Comparison of ENCODE assay signal across 27 mouse cellular contexts in genomic region chr14:86063620-86063943, GRCm38 (mm10).
DNase-seq lines count a peak whose midpoint lies in the region; ATAC-seq and TF ChIP-seq lines count a peak whose summit lies in the region.
"Had no signal": no experiment of that assay in that cellular context is flagged by ENCODE, and none has a peak within 500 bp of the region (broad histone marks: within the 10 kb centered on the region; RNA-seq: fewer than 3 reads in every experiment).

No protein-coding gene starts in this region.

- no peak for TF ChIP-seq CTCF in lung, embryonic 14.5 days (IDR thresholded peaks at IDR 0.05; ENCODE audit: low read depth)
- no peak for TF ChIP-seq CTCF in lung, postnatal 0 days (IDR thresholded peaks at IDR 0.05)

- no peaks in the 10 kb centered on the region for H3K36me3 ChIP-seq in forebrain, embryonic 12.5 days (replicated peaks)
- H3K36me3 ChIP-seq in forebrain, embryonic 10.5 days (replicated peaks): no peaks in the 10 kb centered on the region
- no peaks in the 10 kb centered on the region for H3K36me3 ChIP-seq in lung, embryonic 14.5 days (ENCODE audit: insufficient read depth)
- no peaks in the 10 kb centered on the region for H3K36me3 ChIP-seq in lung, postnatal 0 days (ENCODE audit: insufficient read depth, low read length)
- no peaks in the 10 kb centered on the region for H3K36me3 ChIP-seq in forebrain, embryonic 14.5 days (ENCODE audit: control insufficient read depth, insufficient read depth, low read length)
- no peaks in the 10 kb centered on the region for H3K36me3 ChIP-seq in midbrain, embryonic 16.5 days (ENCODE audit: control insufficient read depth, insufficient read depth, low read length)
- no peaks in the 10 kb centered on the region for H3K36me3 ChIP-seq in heart, embryonic 11.5 days (ENCODE audit: control insufficient read depth, insufficient read depth, low read length)
- H3K36me3 ChIP-seq: G1E; heart, embryonic 12.5 days; kidney, embryonic 15.5 days; liver, embryonic 12.5 days had no signal

- H3K27ac ChIP-seq in forebrain, embryonic 12.5 days: no peak overlapping the region
- H3K27ac ChIP-seq in forebrain, embryonic 10.5 days: no peak overlapping the region
- no peak overlapping the region for H3K27ac ChIP-seq in lung, embryonic 14.5 days (ENCODE audit: low read depth)
- no peak overlapping the region for H3K27ac ChIP-seq in lung, postnatal 0 days (ENCODE audit: low read length)
- H3K27ac ChIP-seq in forebrain, embryonic 14.5 days (ENCODE audit: low read depth, low read length): no peak overlapping the region
- no peak overlapping the region for H3K27ac ChIP-seq in midbrain, embryonic 16.5 days (ENCODE audit: low read length)
- H3K27ac ChIP-seq in heart, embryonic 11.5 days (ENCODE audit: low read depth, low read length): no peak overlapping the region
- H3K27ac ChIP-seq: gastrocnemius, adult 2 months; kidney, embryonic 15.5 days; liver, embryonic 12.5 days; macrophage had no signal

- 0 out of 2 replicates have a peak, but pooled peaks have one; percentile 10 for ATAC-seq in forebrain, embryonic 12.5 days (ENCODE audit: low FRiP score)
- ATAC-seq in lung, embryonic 14.5 days (ENCODE audit: insufficient read depth): 0 out of 2 replicates have a peak, but pooled peaks have one; percentile 4
- no peak for ATAC-seq in lung, postnatal 0 days
- ATAC-seq in forebrain, embryonic 14.5 days: 0 out of 2 replicates have a peak, but pooled peaks have one; percentile 25
- ATAC-seq in midbrain, embryonic 16.5 days: peak; percentile 60; the same call in 1 of the 2 replicates
- no peak for ATAC-seq in heart, embryonic 11.5 days (replicated peaks; ENCODE audit: insufficient number of reproducible peaks, low FRiP score, low TSS enrichment)
- ATAC-seq: inflammation-experienced regulatory T-cells, adult 6 months; liver, embryonic 12.5 days; liver, postnatal 0 days; Patski had no signal

- no peak for DNase-seq in forebrain, embryonic 10.5 days (ENCODE audit: extremely low spot score, low spot score)
- DNase-seq in lung, embryonic 14.5 days: no peak
- no peak for DNase-seq in lung, postnatal 0 days (ENCODE audit: low spot score)
- DNase-seq in forebrain, embryonic 14.5 days (ENCODE audit: low spot score): no peak
- DNase-seq: adrenal gland, postnatal 14 days; cerebellum, adult 11 months; cerebellum, adult 9-10 months; cerebellum, postnatal 36 days; gastrocnemius, adult 2 months; gastrocnemius, postnatal 36 days; heart, adult 18-20 months; kidney, adult 11 months; kidney, postnatal 25 days; liver, postnatal 0 days; lung, postnatal 10 days; thymus, adult 2 months; thymus, postnatal 4 days had no signal

- H3K9me3 ChIP-seq in forebrain, embryonic 12.5 days: no peaks in the 10 kb centered on the region
- H3K9me3 ChIP-seq in forebrain, embryonic 10.5 days: no peaks in the 10 kb centered on the region
- H3K9me3 ChIP-seq in lung, embryonic 14.5 days (ENCODE audit: low read depth, low read length): no peaks in the 10 kb centered on the region
- no peaks in the 10 kb centered on the region for H3K9me3 ChIP-seq in lung, postnatal 0 days (ENCODE audit: low read length)
- no peaks in the 10 kb centered on the region for H3K9me3 ChIP-seq in forebrain, embryonic 14.5 days (replicated peaks; ENCODE audit: control insufficient read depth, low read length)
- no peaks in the 10 kb centered on the region for H3K9me3 ChIP-seq in midbrain, embryonic 16.5 days (replicated peaks; ENCODE audit: control insufficient read depth, low read length, poor library complexity, severe bottlenecking)
- no peaks in the 10 kb centered on the region for H3K9me3 ChIP-seq in heart, embryonic 11.5 days (replicated peaks; ENCODE audit: control insufficient read depth, low read length)
- H3K9me3 ChIP-seq: heart, embryonic 12.5 days; kidney, embryonic 15.5 days; liver, embryonic 12.5 days had no signal

- no peak overlapping the region for H3K4me2 ChIP-seq in forebrain, embryonic 12.5 days
- H3K4me2 ChIP-seq in lung, embryonic 14.5 days: no peak overlapping the region
- no peak overlapping the region for H3K4me2 ChIP-seq in lung, postnatal 0 days (replicated peaks; ENCODE audit: low read depth, low read length)
- no peak overlapping the region for H3K4me2 ChIP-seq in forebrain, embryonic 14.5 days (ENCODE audit: low read length)
- no peak overlapping the region for H3K4me2 ChIP-seq in midbrain, embryonic 16.5 days (ENCODE audit: low read length)
- H3K4me2 ChIP-seq in heart, embryonic 11.5 days: no peak overlapping the region
- H3K4me2 ChIP-seq: heart, embryonic 12.5 days; kidney, embryonic 15.5 days; liver, embryonic 12.5 days had no signal

- WGBS in forebrain, embryonic 12.5 days: 17% methylated on average over 3 of the region's 3 CpGs
- 53% methylated on average over 3 of the region's 3 CpGs for WGBS in forebrain, embryonic 10.5 days
- 79% methylated on average over 3 of the region's 3 CpGs for WGBS in lung, embryonic 14.5 days
- WGBS in lung, postnatal 0 days: 89% methylated on average over 3 of the region's 3 CpGs
- WGBS in forebrain, embryonic 14.5 days: 9% methylated on average over 3 of the region's 3 CpGs
- WGBS in midbrain, embryonic 16.5 days: 21% methylated on average over 3 of the region's 3 CpGs
- WGBS in heart, embryonic 11.5 days (ENCODE audit: insufficient replicate concordance): 80% methylated on average over 3 of the region's 3 CpGs

- H3K27me3 ChIP-seq in forebrain, embryonic 12.5 days: no peaks in the 10 kb centered on the region
- peaks cover 18% of the 10 kb centered on the region for H3K27me3 ChIP-seq in forebrain, embryonic 10.5 days (ENCODE audit: poor library complexity, severe bottlenecking)
- H3K27me3 ChIP-seq in lung, embryonic 14.5 days (ENCODE audit: insufficient read depth, low read length): no peaks in the 10 kb centered on the region
- no peaks in the 10 kb centered on the region for H3K27me3 ChIP-seq in lung, postnatal 0 days (replicated peaks; ENCODE audit: insufficient read depth, low read length)
- no peaks in the 10 kb centered on the region for H3K27me3 ChIP-seq in forebrain, embryonic 14.5 days (replicated peaks; ENCODE audit: control insufficient read depth, insufficient read depth, low read length)
- H3K27me3 ChIP-seq in midbrain, embryonic 16.5 days (ENCODE audit: control insufficient read depth, insufficient read depth, low read depth, low read length): no peaks in the 10 kb centered on the region
- H3K27me3 ChIP-seq in heart, embryonic 11.5 days (ENCODE audit: control insufficient read depth, insufficient read depth, low read length): no peaks in the 10 kb centered on the region
- H3K27me3 ChIP-seq: heart, embryonic 12.5 days; kidney, embryonic 15.5 days; liver, embryonic 12.5 days had no signal

- no peak overlapping the region for H3K9ac ChIP-seq in forebrain, embryonic 12.5 days
- no peak overlapping the region for H3K9ac ChIP-seq in lung, embryonic 14.5 days
- no peak overlapping the region for H3K9ac ChIP-seq in lung, postnatal 0 days (replicated peaks; ENCODE audit: low read depth)
- no peak overlapping the region for H3K9ac ChIP-seq in forebrain, embryonic 14.5 days (ENCODE audit: low read length)
- no peak overlapping the region for H3K9ac ChIP-seq in midbrain, embryonic 16.5 days (ENCODE audit: low read depth, low read length)
- H3K9ac ChIP-seq in heart, embryonic 11.5 days (ENCODE audit: low read depth, low read length): no peak overlapping the region
- H3K9ac ChIP-seq: heart, embryonic 12.5 days; kidney, embryonic 15.5 days; liver, embryonic 12.5 days; liver, postnatal 0 days had no signal

- no peak for TF ChIP-seq EP300 in lung, postnatal 0 days (IDR thresholded peaks at IDR 0.05)

- peaks cover 4% of the 10 kb centered on the region; the same call in 1 of the 2 replicates for H3K4me1 ChIP-seq in forebrain, embryonic 12.5 days
- peaks cover 8% of the 10 kb centered on the region; the same call in 1 of the 2 replicates for H3K4me1 ChIP-seq in forebrain, embryonic 10.5 days
- H3K4me1 ChIP-seq in lung, embryonic 14.5 days (ENCODE audit: insufficient read depth): no peaks in the 10 kb centered on the region
- H3K4me1 ChIP-seq in lung, postnatal 0 days (ENCODE audit: insufficient read depth, low read depth, low read length): no peaks in the 10 kb centered on the region
- H3K4me1 ChIP-seq in forebrain, embryonic 14.5 days (ENCODE audit: control insufficient read depth, insufficient read depth, low read length): 0 out of 2 replicates have a peak, but pooled peaks cover 3% of the 10 kb centered on the region
- H3K4me1 ChIP-seq in midbrain, embryonic 16.5 days (ENCODE audit: control insufficient read depth, insufficient read depth, low read length): 0 out of 2 replicates have a peak, but pooled peaks cover 2% of the 10 kb centered on the region
- H3K4me1 ChIP-seq in heart, embryonic 11.5 days (ENCODE audit: control insufficient read depth, insufficient read depth, low read length): no peaks in the 10 kb centered on the region
- H3K4me1 ChIP-seq: heart, embryonic 12.5 days; kidney, embryonic 15.5 days; liver, embryonic 12.5 days had no signal

- H3K4me3 ChIP-seq in forebrain, embryonic 12.5 days (replicated peaks): no peak overlapping the region
- H3K4me3 ChIP-seq in forebrain, embryonic 10.5 days: no peak overlapping the region
- H3K4me3 ChIP-seq in lung, embryonic 14.5 days (ENCODE audit: low read depth, low read length): no peak overlapping the region
- no peak overlapping the region for H3K4me3 ChIP-seq in lung, postnatal 0 days (ENCODE audit: low read depth, low read length)
- no peak overlapping the region for H3K4me3 ChIP-seq in forebrain, embryonic 14.5 days (ENCODE audit: low read depth, low read length)
- H3K4me3 ChIP-seq in midbrain, embryonic 16.5 days (ENCODE audit: low read depth, low read length): no peak overlapping the region
- H3K4me3 ChIP-seq in heart, embryonic 11.5 days (ENCODE audit: low read depth, low read length): no peak overlapping the region
- H3K4me3 ChIP-seq: gastrocnemius, adult 2 months; heart, embryonic 12.5 days; kidney, embryonic 15.5 days; liver, embryonic 12.5 days had no signal

Comparison
In these comparisons a context has a peak if more than half of its experiments do, and no peak if none do; other contexts are left out.
1. ATAC-seq: peak in forebrain, embryonic 12.5 days (single experiment), lung, embryonic 14.5 days (single experiment), forebrain, embryonic 14.5 days (single experiment) and midbrain, embryonic 16.5 days (single experiment); none in lung, postnatal 0 days (single experiment) and heart, embryonic 11.5 days (single experiment).